Mouse (Mus musculus): ENCODE data around the gene Rpa3.

Rpa3 gene

DNA sequence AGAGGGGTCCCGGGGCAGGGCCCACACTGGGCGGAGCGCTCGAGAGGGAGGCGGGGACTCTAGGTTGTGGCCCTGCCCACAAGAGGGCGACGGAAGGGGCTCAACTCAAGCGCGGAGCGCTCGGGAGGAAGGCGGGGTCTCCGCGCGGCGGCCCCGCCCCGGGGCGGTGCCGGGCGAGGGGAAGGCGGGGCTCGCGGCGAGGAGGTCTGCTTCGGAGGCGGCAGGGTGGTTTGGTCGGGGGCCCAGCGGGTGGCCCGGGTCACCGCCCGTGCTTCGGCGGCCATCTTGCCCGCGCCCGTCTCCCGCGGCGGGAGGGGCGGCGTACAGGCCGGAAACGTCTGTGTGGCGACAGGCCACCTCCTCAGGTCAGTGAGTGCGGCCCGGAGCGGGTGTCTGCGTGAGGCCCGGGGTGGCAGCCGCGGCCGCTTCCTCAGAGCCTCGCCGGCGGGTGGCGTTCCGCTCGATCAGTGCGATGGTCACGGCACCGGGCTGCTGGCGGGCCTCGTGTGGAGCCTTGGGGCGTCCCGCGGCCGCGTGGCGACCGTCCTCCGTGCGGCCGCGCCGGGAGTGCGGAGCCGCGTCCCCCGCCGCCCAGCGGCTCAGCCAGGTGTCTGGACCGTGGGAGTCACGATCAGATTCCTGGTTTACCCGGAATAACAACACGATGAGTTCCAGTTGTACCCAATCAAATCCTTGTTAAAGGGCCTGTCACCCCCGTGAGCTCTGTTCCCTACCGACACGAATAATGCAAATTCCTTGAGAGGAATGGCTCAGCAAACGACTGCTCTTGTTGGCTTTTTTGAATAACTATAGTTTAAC lies 49.7 kb downstream of the Rpa3 start, which contains the start of gene Mios:
Mios (plus strand) TSS at position 176 of the 819 bp plus-strand sequence.
- peak; percentile 63 for DNase-seq (ENCODE audit: low read depth, low spot score)
